Mouse (Mus musculus): ENCODE results near the gene Arhgef17. TPM values are rescaled to one million over a fixed set of nuclear protein-coding genes. Genes with fewer than 3 reads are reported as not detected.
A peak's percentile ranks its signal among the peaks of the same experiment; 100 is the strongest.

Arhgef17 gene
- total RNA-seq, 2 experiments from 2014 or later = 128 to 134 TPM

DNA sequence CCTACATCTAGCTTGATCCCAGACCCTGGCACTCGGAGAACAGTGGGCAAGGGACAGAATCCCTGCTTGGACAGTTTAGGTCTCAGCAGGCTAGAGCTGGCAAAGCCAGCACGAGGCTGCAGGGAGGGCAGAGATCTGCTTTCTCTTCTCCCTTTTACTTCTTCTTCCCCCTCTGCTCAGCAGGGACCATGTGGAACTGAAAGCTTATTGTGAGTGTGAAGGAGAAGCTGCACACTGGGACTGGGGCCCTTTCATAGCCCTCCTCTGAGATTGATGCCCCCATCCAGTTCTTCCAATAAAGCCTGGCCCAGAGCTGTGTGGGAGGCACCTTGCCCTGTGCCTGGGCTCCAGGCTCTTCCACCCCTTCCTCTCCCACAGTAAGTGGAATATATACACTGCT is 12.4 kb upstream of the Arhgef17 start:
- intact Hi-C loops (cut with DNase I) = loop anchor here (2.0 kb wide), 1 partner anchor 106 kb away; no protein-coding TSS in a partner anchor
- no peak for DNase-seq (ENCODE audit: low spot score in 2 of 2)

DNA sequence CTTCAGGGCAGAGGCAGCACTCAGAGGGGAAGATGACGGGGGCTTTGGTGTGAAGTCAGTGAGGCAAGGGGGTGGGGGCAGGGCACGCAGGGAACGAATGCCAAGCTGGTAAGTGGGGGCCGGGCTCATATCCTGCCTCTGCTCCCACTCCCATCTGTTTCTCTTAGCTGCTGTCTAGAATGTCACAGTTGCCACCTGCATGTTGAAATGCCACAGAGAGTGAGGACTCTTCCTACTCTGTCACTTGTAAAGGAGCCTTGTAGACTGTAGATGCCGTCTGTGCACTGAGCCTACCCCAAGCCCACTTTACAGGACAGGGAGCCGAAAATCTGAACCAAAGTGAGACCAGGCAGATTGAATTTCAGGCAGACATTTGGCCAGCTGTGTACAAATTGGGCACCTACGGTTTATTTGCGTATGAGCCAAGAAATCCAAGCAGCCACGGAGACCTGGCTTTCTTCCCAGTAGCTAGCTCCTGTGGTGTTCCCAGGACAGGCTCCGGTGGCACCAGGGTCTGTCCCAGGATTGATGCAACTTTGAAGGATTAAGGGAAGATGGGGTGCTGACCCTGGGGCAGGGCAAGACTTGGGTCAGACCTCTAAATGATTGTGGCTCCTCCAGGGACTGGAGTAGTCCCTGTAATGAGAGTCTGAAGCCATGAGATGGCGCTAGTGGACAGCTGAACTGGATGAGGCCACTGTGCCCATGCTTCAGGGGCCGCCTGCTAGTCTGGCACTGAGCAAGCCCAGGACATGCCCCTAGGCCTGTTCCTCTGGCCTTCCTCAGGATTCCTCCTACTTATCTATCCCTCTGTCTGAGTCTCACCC is 11.1 kb upstream of the Arhgef17 start:
- peak in 1 of 2 experiments; percentile 49 for DNase-seq (ENCODE audit: low spot score in 2 of 2)
- intact Hi-C loops (cut with DNase I) = no loop called here

DNA sequence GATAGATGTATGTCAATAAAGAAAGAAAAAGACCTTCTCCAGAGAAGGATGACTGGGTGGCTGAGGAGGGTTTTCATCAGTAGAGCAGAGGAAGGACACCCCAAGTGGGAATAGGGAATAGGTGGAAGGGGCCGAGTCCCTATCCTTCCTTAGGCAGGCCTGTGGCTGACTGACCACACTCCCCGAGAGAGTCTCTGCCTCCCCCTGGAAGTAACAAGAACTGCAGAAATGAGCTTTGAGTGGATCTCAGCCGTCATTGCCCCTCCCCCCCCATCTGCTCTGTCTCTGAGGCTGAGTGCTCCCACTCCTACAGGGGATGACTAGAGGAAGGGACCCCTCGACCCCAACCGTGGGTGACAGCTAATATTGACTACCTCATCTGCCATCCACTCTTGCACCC is 9.3 kb upstream of the Arhgef17 start:
- intact Hi-C loops (cut with DNase I) = no loop called here

DNA sequence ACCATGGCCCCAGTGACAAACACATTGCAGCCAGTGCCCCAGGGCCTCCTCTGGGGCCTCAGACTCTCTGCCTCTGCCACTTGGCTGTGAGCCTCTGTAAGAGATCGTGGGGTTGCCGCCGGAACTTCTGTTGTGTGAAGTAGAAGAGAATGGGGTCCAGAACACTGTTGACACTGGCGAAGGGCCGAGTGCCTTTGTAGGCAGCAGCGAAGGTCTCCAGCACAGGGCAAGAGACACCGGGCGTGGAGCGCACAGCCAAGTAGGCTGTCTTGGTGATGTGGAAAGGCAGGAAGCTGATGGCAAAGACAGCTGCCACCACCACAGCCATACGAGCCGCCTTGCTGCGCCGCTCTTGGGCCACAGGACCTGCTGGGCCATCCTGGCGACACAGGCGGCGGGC is 6.2 kb upstream of the Arhgef17 start:
- no peak for DNase-seq (ENCODE audit: low spot score in 2 of 2)
- intact Hi-C loops (cut with DNase I) = no loop called here

More for the DNA sequence above, 9.3 kb upstream of the Arhgef17 start:
- no peak for DNase-seq (ENCODE audit: low spot score in 2 of 2)

DNA sequence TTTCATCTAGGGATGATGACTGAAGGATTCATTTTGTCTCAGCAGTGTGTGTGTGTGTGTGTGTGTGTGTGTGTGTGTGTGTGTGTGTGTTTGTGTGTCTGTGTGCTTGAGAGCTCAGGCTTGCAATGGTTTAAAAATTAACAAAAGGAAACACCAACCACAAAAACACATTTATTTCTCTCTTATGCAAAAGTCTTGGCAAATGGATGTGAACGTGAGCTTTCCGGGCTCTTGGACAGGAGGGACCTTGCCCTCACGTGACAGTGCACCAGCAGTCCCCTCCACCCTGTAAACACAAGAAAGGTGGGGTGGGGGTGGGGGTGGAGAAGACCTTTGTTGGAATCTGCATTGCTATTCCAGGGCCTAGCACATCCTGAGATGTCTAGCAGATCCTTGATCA is 5.6 kb upstream of the Arhgef17 start:
- no peak for DNase-seq (ENCODE audit: low spot score in 2 of 2)
- intact Hi-C loops (cut with DNase I) = no loop called here

DNA sequence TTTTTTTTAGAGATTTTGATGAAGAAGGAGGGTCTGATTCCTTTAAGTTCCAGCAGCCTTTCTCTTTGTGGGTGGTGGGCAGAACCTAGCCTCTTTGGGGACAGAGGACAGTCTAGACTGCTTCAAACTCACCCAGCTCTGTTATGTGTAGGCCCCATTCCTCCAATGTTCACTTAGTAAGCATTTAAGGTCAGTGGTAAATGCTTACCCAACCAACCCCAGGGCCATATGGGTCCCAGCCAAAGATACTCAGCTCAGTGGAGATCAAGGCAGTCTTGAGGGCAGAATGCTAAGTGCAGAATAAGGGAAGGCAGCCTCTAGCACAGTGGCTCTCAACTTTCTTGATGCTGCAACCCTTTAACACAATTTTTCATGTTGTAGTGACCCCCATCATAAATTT is 1.6 kb upstream of the Arhgef17 start:
- DNase-seq (ENCODE audit: low spot score in 2 of 2) = no peak
- intact Hi-C loops (cut with DNase I) = no loop called here

DNA sequence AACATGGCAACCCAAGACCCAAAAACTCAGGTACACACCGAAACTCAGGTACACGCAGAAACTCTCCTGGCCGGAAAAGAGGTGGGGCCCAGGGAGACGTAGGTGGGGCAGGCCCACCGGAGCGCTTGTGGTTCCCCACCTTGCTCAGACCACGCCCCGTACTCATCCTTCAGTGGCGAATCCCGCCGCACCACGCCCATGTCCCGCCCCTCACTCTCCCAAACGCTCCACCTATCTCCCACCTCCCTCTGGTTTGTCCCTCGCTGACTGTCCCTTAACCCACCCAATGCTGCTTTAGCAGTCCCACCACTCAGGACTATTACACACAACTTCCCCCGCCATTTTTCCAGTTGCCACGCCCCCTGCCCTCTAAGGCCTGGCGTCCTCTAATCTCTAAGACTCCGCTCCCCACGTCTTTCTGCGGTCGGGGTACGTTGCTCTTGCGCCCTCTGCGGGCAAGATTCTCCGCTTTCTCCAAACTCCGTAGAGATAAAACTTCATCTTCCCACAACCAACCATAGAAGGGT is 637 bp upstream of the Arhgef17 start:
- DNase-seq (ENCODE audit: low spot score in 2 of 2) = peak; percentile 58 to 72
- intact Hi-C loops (cut with DNase I) = loop anchor here (1.0 kb wide), 1 partner anchor 25 kb away; no protein-coding TSS in a partner anchor

DNA sequence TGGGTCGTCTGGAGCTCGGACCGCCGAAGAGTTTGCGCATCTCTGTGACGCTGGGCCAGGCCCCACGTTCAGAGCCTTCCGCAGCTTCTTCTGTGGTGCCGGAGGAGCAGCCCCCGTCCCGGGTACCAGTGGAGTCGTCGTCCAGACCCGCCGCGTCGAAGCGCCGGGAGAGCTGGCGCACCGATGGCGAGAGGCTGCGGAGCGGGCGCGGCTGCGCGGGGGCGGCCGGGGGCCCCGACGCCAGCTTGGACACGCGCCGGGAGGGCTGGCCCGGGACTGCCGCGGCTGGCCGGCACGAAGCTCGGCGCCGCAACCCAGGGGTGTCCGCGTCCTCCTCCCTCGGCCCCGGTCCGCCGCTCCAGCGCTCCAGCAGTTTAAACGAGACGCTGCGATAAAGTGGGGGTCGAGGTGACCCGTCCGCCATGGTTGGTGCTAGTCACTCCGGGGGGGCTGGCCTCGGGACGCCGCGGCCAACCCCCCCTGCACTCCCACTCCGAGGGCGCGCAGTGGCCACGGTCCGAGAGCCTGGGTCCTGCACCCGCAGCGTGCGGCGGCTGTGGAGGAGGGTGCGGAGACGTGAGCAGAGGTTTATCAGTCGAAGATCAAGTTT is 486 bp downstream of the Arhgef17 start:
- no peak for DNase-seq (ENCODE audit: low spot score in 2 of 2)
- intact Hi-C loops (cut with DNase I) = no loop called here

DNA sequence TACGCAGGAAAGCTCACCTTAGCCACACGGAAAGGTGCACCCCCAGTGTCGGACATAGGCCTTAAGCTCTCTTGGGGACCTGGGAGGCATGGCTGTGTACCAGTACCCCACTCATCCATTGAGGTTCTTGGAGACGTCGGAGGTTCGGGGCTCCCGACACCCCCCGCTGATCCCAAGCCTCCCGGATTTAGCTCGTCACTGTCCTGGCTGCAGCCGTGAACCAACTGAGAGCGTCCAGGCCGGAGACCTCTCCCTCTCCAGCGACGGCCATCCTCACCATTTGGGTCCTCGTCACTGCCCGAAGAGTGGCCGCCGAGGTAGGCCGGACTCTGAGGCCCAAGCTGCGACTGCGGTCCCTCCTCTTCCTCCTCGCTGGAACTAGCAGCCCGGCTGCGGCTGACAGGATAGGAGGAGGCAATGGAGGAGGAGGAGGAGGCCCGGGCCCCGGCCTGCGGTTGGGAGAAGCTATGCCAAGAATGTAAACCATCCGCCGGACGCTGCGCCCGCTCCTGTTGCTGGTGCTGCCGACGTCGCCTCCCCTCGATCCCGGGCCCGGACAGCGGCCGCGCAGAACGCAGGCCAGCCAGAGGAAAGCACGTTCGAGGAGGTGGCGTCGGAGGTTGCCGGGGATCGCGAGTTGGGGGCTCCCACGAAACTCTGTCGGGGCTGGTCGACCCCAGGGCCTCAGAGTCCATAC is 1.1 kb downstream of the Arhgef17 start:
- intact Hi-C loops (cut with DNase I) = no loop called here
- DNase-seq (ENCODE audit: low spot score in 2 of 2) = no peak

DNA sequence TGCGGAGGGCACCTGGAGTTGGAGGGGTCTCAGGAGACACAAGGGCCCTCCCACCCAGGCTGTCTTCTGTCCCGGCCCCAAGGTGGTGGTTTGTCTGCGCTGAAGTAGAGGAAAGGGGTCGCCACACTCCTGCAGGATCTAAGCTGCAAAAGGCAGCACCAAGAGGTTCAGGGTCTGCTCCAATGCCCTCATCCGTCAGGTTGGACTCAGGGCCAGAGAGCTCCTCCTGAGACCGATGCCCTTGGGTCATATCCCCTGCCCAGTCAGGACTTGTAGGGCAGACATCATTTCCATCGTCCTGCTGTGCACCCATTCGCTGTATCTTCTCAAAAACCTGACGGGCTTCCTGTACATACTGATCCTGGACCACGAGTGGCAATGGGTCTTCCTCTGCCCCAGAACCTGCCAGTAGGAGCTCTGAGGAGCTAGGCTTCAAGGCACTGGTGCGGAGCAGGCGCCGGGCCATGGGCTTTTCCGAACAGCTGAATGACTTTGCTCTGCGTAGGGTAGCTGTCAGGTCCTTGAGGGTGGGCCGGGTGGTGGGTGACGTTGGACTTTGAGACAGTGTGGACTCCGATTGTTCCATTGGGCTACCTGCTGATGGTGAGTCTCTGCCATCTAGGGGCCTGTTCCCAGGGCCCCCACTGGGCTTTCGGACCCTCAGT is 2.1 kb downstream of the Arhgef17 start:
- intact Hi-C loops (cut with DNase I) = no loop called here
- DNase-seq (ENCODE audit: low spot score in 2 of 2) = no peak

DNA sequence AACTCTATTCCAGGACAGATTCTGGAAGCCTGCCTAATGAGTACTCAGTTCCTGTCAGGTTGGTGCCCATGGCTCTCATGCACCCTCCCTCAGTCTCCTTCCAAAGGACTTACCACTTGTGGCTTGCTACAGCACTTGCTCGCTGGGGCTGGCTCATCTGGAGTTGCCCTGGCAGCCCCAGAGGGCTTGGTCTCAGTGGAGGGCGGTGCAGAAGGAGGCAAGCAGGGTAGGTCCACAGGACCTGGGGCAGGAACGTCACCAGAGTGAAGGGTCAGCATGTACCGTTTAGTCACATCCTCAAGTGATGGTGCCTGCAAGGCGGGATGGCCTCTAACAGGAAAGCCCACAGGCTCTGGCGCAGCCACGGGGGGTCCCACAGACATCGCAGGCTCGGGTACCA is 3.5 kb downstream of the Arhgef17 start:
- intact Hi-C loops (cut with DNase I) = no loop called here
- no peak for DNase-seq (ENCODE audit: low spot score in 2 of 2)

DNA sequence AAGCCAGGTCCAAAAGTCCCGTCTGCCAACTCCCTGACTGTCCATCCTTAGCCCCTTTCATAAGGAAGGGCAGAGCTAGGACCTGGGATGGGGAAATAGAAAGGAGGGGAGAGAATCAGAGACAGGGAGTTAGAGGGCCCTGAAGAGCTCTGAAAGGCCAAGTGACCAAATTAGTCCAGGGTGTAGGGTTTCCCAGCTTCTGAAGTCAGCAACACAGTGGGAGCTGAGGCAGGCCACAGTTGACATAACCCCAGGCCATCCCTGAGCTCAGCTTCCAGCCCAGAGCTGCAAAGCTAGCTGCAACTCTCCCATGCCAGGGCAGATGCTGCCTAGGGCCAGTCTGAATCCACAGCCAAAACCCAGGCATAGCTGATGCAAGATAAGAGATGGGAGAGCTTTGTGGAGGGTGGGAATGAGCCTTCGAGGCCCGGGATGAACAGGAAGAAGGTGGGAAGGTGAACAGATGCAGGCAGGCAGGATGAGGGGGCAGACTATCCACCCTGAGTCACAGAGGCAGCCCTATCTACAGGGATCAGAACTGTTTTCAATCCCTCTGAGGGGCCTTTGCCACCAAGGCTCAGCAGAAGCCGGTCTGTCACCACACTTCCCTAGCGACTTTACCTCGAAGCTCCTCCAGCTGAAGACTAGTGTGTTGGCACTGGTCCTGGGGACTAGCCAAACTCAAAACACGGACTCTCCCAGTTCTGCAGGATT is 4.5 kb downstream of the Arhgef17 start:
- intact Hi-C loops (cut with DNase I) = no loop called here
- no peak for DNase-seq (ENCODE audit: low spot score in 2 of 2)

DNA sequence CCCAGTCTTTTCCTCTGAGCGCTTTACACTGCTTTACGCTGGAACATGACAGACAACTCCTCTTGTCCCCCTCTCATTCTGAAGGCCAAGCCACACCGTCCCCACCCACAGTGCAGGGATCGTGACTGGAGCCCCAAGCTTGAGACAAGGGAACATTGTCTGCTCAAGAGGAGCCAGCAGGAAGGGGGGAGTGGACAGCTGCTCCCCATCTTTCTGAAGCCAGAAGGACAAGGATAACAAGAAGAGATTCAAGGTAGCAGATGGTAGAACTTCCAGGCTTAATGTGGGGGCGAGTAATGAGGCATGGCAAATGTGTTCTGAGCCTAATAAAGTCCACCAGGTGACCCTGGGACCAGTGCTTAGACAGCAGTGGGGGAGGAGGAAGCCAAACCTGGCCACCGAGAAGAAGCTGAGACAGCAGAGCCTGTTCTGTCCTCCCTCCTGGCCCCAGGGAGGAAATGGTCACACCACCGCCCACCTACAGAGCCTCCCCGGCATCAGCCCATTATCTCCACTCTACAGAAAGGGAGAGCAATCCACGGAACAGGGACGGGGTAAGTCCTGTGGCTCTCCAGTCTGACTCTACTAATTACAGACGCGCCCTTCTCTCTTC is 5.5 kb downstream of the Arhgef17 start:
- peak in 1 of 2 experiments; percentile 62 for DNase-seq (ENCODE audit: low spot score in 2 of 2)

DNA sequence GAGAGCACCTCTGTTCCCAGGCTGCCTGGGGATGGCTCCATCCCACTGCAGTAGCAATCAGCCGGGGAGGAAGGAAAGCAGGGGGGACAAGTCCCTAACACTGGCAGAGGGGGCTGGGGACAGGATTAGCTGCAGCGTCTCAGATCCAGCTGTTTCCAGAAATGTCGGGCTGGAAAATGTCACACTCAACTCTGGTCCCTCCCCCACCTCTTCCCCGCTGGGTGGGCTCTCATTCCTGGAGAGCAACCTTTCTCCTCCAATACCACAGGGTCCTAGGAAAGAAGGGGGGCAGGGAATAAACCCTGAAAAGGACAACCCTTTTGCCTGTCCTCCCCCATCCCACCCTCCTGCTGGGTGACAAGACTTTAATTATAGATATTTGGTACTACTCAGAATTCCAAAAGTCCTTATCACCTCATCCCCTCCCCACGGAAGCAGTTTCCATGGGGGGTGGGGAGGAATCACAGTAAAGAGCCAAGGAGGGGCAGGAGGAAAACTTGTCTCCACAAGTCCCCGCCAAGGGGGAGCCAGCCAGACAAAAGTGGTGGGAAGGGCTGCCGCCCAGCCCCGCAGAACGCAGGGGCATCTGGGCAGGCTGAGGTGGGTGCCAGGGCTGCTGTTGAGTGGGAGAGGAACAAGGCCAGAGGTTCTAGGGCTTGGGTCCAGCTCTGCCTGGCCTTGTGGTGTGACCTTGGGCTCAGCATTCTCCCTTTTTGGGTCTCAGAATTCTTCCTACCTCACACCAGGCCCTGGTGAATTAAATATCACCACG is 7.0 kb downstream of the Arhgef17 start:
- intact Hi-C loops (cut with DNase I) = no loop called here
- DNase-seq (ENCODE audit: low spot score in 2 of 2) = no peak

More for the DNA sequence above, 5.5 kb downstream of the Arhgef17 start:
- intact Hi-C loops (cut with DNase I) = no loop called here

DNA sequence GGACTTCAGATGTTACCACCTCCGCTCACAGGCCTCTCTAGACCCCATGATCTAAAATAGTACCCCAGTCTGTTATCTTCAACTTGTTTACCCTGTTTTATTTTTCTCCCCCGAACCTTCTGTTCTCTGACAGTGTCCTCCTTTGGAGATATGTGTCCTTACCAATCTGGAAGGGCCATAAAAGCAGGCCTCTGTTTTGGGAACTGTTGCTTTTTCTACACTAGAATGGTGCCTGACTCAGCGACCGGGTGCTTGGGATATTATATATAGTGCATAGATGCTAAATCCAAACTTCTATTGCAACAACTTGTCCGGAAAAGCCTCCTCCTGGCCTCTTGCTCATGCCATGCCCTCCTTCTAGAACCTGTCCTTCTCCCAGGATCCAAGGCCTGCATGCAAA is 7.7 kb downstream of the Arhgef17 start:
- no peak for DNase-seq (ENCODE audit: low spot score in 2 of 2)

DNA sequence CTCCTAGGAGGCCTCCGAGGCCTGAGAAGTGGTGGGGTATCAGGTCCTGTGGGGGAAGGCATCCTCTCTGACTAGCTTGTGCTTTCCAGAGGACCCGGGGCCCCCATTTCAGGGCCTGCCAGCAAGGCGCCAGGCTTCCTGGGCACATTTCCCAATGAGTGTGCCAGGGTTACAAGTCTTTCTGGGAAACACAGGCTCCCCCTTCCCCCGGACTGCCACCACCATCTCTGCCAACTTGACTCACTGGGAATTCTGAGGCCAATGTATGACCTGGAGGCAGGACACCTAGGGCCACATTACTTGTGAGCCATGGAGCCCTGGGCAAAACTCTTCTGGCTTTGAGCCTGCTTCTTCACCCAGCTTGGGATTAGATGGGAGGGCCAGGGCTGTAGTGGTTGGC is 9.0 kb downstream of the Arhgef17 start:
- no peak for DNase-seq (ENCODE audit: low spot score in 2 of 2)
- intact Hi-C loops (cut with DNase I) = no loop called here

More for the DNA sequence above, 7.7 kb downstream of the Arhgef17 start:
- intact Hi-C loops (cut with DNase I) = no loop called here

DNA sequence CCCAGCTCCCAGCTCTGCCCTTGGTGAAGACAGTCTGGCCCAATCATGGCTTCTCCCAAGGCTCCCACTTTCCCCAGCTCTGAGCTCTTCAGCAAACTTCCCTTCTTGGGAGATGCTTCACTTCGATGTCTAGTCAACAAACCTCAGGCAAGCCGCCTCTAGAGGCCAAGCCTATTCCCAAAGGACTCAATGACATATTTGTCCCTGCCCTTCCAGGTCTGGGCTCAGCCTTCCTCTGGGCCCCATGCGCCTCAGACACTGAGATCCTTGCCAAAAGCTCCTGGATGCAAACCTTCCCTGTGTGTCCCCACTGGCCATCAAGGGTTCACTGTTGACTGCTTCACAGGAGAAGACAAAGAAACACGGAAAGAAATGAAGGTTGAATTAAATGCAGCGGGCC is 10.6 kb downstream of the Arhgef17 start:
- no peak for DNase-seq (ENCODE audit: low spot score in 2 of 2)
- intact Hi-C loops (cut with DNase I) = no loop called here

DNA sequence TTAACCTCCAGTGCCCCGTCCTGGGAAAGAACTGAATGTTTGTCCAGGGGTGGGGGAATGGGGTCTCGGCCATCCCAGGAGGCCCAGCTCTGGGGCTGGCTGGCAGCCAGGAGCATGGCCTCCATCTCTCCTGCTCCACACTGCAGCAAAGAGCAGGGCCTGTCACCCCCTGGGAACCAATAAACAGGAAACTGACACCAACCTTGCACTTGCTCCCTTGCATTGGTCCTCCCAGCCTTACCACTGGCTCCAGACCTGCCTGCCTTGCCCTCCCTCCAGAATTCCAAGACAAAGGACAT is 12.1 kb downstream of the Arhgef17 start:
- no peak for DNase-seq (ENCODE audit: low spot score in 2 of 2)
- intact Hi-C loops (cut with DNase I) = no loop called here

Data from left cerebral cortex, postnatal 36 days (tissue).